Mouse (Mus musculus) G1E (cell line): ENCODE measurements around the gene Arl15. TPM values are rescaled to one million over a fixed set of nuclear protein-coding genes. Genes with fewer than 3 reads are reported as not detected.
A peak's percentile ranks its signal among the peaks of the same experiment; 100 is the strongest.

Source experiments
- ATAC-seq: 2 replicates; pipeline ENCODE4 v1.8.0; 2016; ENCODE audit warnings: mild to moderate bottlenecking; ENCODE audit not compliant: insufficient number of reproducible peaks, poor library complexity, low FRiP score, severe bottlenecking; ENCODE audit errors: extremely low read depth
- DNase-seq: peaks from one replicate; pipeline ENCODE4 v3.0.0; 2012; ENCODE audit warnings: low spot score
- H3K27me3 ChIP-seq: 2 replicates; pipeline ENCODE4 v1.6.1; 2012; ENCODE audit warnings: mild to moderate bottlenecking, low read length, inconsistent platforms; ENCODE audit not compliant: insufficient read depth
- H3K36me3 ChIP-seq: replicated peaks from 2 replicates; pipeline ENCODE3; 2012; ENCODE audit warnings: mild to moderate bottlenecking, inconsistent platforms
- H3K4me1 ChIP-seq: 2 replicates; pipeline ENCODE4 v1.6.1; 2012; ENCODE audit warnings: low read depth, low read length, inconsistent platforms, mixed read lengths; ENCODE audit not compliant: insufficient read depth
- H3K4me3 ChIP-seq: 2 replicates; pipeline ENCODE4 v1.5.1; 2012; ENCODE audit warnings: low read depth, mild to moderate bottlenecking, inconsistent platforms, low read length, moderate library complexity, mixed read lengths
- H3K9me3 ChIP-seq: replicated peaks from 2 replicates; pipeline ENCODE4 v1.6.1; 2012; ENCODE audit warnings: inconsistent platforms
- CTCF ChIP-seq: IDR thresholded peaks from 2 replicates; pipeline ENCODE4 v1.5.1; 2012; ENCODE audit warnings: low read depth, low read length, inconsistent platforms, mixed read lengths
- GATA1 ChIP-seq: IDR thresholded peaks from 2 replicates; pipeline ENCODE4 v1.6.1; 2012; ENCODE audit warnings: borderline replicate concordance, low read length, inconsistent platforms, mixed read lengths
- GATA2 ChIP-seq: IDR thresholded peaks from 2 replicates; pipeline ENCODE4 v1.6.1; 2012; ENCODE audit warnings: low read depth, low read length, inconsistent platforms, borderline replicate concordance
- POLR2AphosphoS5 ChIP-seq: IDR thresholded peaks from 2 replicates; pipeline ENCODE4 v1.6.1; 2012; ENCODE audit warnings: low read depth, low read length, inconsistent platforms; ENCODE audit not compliant: insufficient replicate concordance
- TAL1 ChIP-seq: conservative IDR thresholded peaks from 2 replicates; pipeline ENCODE4 v1.6.1; 2012; ENCODE audit warnings: low read depth, low read length, inconsistent platforms, mixed read lengths
- polyA plus RNA-seq: library from polyadenylated mRNA; stranded (reverse); fragments of >175 nt; gene quantifications from 2 replicates; pipeline ENCODE4 v1.2.3, GENCODE M21; 2012
- total RNA-seq, 2 experiments: library from RNA; stranded (forward) in 1 of 2; stranded (reverse) in 1 of 2; fragments of 200-1000 nt in 1 of 2; fragments of >200 nt in 1 of 2; fragmentation: Nextera tagmentation in 1 of 2; gene quantifications; 2 replicates each; pipeline ENCODE4 v1.2.3; 2014 to 2017

Gene Arl15
- total RNA-seq (2014; fragmentation: Nextera tagmentation) (73.8 and 90.9 TPM in 2 replicates), total RNA-seq (2017) (60.6 and 64.0 TPM in 2 replicates), polyA plus RNA-seq (2.3 and 3.2 TPM in 2 replicates)

GRCm38 (mm10) chr13:113794039-113794704 is at the start of gene Arl15:
TSS of gene Arl15 (plus strand) at chr13:113794505.
- DNase-seq, result peak; percentile 100
- H3K9me3 ChIP-seq, result no peaks in the 10 kb centered on the region
- H3K27me3 ChIP-seq, result no peaks in the 10 kb centered on the region
- ATAC-seq, result peak; percentile 96
- no peak for TF ChIP-seq GATA1
- TF ChIP-seq POLR2AphosphoS5, result peak; percentile 92; the same call in 1 of the 2 replicates
- peaks cover 36% of the 10 kb centered on the region for H3K4me1 ChIP-seq
- H3K4me3 ChIP-seq, result peak within 1 kb of the TSS; percentile 79
- H3K36me3 ChIP-seq, result peaks cover 4% of the 10 kb centered on the region

DNA sequence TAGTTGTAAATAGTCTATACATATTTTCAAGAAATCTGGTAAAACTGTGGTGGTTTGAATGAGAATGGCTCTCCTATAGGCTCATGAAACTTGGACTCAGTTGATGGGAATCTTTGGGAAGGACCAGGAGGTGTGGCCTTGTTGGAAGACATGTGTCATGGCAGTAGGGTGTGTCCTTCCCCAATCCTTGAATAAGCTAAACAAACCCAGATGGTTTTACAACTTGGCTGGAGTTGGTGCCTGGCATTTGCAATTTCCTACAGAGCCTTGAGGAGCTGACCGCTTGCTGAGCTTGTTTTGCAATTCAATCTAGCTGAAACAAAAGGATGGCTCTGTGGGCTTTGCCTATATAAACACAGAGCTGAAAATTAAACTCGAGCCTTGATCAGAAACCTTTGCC is 49.0 kb upstream of the Arl15 start:
- no peak overlapping the region for H3K4me3 ChIP-seq
- no peaks in the 10 kb centered on the region for H3K4me1 ChIP-seq
- no peak for TF ChIP-seq TAL1
- no peak for TF ChIP-seq GATA1
- no peak for TF ChIP-seq CTCF
- no peak for TF ChIP-seq GATA2
- no peak for TF ChIP-seq POLR2AphosphoS5
- DNase-seq (no peak), ATAC-seq (no peak)
- no peaks in the 10 kb centered on the region for H3K36me3 ChIP-seq
- H3K9me3 ChIP-seq, result no peaks in the 10 kb centered on the region
- peaks cover 7% of the 10 kb centered on the region for H3K27me3 ChIP-seq

DNA sequence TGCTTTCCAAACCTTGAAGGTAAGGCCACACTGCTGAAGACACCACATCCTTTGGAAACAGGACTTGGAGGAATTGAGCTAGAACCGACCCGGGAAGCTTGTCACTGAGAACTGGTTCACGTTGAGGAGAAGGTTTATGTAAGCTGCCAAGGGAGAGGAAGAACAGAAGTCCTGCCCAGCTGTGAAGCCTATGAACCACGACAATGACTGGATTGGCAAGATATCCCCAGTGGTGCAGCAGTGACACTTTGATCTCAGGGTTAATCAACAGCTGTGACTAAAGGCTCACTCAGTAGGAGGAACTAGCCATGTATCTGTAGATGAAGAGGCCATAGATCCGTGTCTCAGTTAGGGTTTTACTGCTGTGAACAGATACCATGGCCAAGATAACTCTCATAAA is 43.5 kb upstream of the Arl15 start:
- Histone ChIP-seq H3K4me3 (no peak overlapping the region), H3K27me3 (no peaks in the 10 kb centered on the region), H3K4me1 (peaks cover 20% of the 10 kb centered on the region), H3K36me3 (no peaks in the 10 kb centered on the region), H3K9me3 (0 out of 2 replicates have a peak, but pooled peaks cover 2% of the 10 kb centered on the region)
- TF ChIP-seq TAL1, result no peak
- TF ChIP-seq CTCF, result no peak
- TF ChIP-seq POLR2AphosphoS5, result no peak
- no peak for TF ChIP-seq GATA2
- TF ChIP-seq GATA1, result no peak
- no peak for DNase-seq
- no peak for ATAC-seq

- Histone ChIP-seq H3K9me3 (0 out of 2 replicates have a peak, but pooled peaks cover 2% of the 10 kb centered on the region), H3K36me3 (no peaks in the 10 kb centered on the region), H3K4me1 (peaks cover 45% of the 10 kb centered on the region), H3K27me3 (no peaks in the 10 kb centered on the region), H3K4me3 (no peak overlapping the region)
- ATAC-seq, result no peak
- DNase-seq, result no peak
- TF ChIP-seq CTCF (no peak), GATA1 (no peak), GATA2 (no peak), POLR2AphosphoS5 (no peak), TAL1 (no peak)
Observed at GRCm38 (mm10) chr13:113754731-113755689, 39.3 kb upstream of the Arl15 start.

GRCm38 (mm10) chr13:113755779-113756178 is 38.5 kb upstream of the Arl15 start:
- H3K9me3 ChIP-seq, result 0 out of 2 replicates have a peak, but pooled peaks cover 2% of the 10 kb centered on the region
- H3K27me3 ChIP-seq, result no peaks in the 10 kb centered on the region
- H3K4me1 ChIP-seq, result peaks cover 44% of the 10 kb centered on the region
- DNase-seq (no peak), ATAC-seq (peak; percentile 58; the same call in 1 of the 2 replicates)
- H3K36me3 ChIP-seq, result no peaks in the 10 kb centered on the region
- no peak for TF ChIP-seq CTCF
- no peak for TF ChIP-seq GATA2
- TF ChIP-seq GATA1, result no peak
- TF ChIP-seq TAL1, result no peak
- TF ChIP-seq POLR2AphosphoS5, result no peak
- H3K4me3 ChIP-seq, result no peak overlapping the region

DNA sequence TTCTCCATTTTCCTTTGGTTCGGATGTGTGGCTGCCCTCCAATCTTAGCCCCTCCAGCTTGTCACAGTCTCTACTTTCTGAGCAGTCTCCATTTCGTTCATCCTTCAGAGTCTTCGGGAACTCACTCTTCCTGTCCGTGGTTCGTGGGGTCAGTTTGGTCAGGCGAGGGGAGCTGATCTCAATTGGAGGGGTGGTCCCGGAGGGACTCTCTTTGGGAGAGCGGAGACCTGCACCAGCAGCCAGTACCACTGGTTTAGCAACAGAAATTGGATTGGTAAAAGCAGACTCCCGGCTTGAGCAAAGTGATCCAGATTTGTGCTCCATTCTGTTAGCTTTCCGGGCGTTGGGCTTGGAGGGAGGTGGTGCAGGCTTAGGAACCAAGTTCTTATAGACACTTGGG is 32.6 kb upstream of the Arl15 start:
- no peak for DNase-seq
- H3K36me3 ChIP-seq, result no peaks in the 10 kb centered on the region
- H3K9me3 ChIP-seq, result no peaks in the 10 kb centered on the region
- TF ChIP-seq CTCF (no peak), TAL1 (no peak), POLR2AphosphoS5 (no peak), GATA2 (no peak), GATA1 (no peak)
- no peak overlapping the region for H3K4me3 ChIP-seq
- ATAC-seq, result no peak
- H3K4me1 ChIP-seq, result peaks cover 24% of the 10 kb centered on the region
- no peaks in the 10 kb centered on the region for H3K27me3 ChIP-seq
